Mouse (Mus musculus): ENCODE measurements around the gene Qars. TPM values are rescaled to one million over a fixed set of nuclear protein-coding genes. Genes with fewer than 3 reads are reported as not detected.
A peak's percentile ranks its signal among the peaks of the same experiment; 100 is the strongest.

Gene Qars
- 100 to 1,000 TPM; 132 to 223 TPM for polyA plus RNA-seq (2017; shearing (Covaris generic))

GRCm38 (mm10) chr9:108507619-108508434 lies at the start of gene Qars:
Gene Qars, plus strand, starts transcription at chr9:108507706.
- peak; percentile 100 for ATAC-seq

DNA sequence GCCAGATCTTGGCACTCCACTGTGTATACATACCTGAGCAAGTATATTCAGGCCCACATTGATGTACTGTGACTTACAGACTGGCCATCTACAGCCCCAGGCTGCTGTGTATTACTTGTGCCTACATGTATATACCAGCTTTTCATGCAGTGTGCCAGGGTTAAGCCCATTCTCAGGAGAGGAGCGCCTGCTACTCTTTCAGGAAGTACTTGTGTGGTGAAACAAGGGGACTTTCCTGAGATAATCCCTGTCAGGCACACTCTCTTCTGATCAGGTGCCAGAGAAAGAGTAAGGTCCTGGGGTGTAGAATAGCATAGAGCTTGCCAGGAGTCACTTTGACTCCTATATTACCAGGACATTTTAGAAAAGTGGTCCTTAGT lies 47.6 kb upstream of the Qars start:
- peak; percentile 54 for ATAC-seq

- ATAC-seq = peak; percentile 98
These were observed 47.0 kb upstream of the Qars start, which contains the start of gene Ccdc71 for GRCm38 (mm10) chr9:108460319-108461178. Gene Ccdc71, plus strand, starts transcription at chr9:108460527.

GRCm38 (mm10) chr9:108461181-108461631 lies 46.3 kb upstream of the Qars start, which contains the start of gene Klhdc8b:
Gene Klhdc8b, minus strand, starts transcription at chr9:108461581.
- ATAC-seq = no peak

DNA sequence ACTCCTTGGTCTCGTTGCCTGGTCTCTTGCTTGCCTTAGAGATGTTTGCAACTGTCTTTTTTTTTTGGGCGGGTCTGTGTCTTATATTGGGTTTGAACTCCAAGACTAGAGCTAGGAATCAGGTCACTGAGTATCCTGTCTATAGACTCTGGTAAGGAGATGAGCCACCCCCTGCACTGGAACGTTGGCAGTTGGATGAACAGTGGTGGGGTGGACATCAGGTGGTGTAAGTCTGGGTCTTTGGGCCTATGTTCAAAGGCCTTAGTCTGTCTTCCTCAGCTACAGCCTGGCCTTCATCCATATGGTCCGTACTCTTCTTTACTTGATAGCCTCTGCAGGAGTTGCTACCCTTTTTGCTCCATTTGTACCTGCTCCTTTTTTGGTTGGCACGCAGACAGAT lies 45.8 kb upstream of the Qars start:
- ATAC-seq = no peak

DNA sequence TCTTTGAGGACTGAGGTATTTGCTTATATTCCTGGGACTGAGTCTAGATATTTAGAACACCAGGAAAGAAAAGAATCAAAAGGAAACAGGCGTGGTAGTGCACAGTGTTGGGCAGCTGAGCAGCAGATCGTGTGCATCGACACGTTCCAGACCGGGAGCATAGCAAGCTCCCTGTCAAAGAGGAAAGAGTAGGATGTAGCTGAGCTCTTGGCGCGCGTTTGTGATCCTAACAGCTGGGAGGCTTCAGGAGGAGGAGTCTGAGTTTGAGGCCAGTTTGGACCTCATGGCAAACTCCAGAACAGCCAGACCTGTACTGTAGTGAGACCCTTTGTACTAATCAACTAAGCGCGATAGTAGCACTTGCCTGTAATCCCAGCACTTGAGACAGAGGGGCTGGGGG lies 45.3 kb upstream of the Qars start:
- no peak for ATAC-seq

DNA sequence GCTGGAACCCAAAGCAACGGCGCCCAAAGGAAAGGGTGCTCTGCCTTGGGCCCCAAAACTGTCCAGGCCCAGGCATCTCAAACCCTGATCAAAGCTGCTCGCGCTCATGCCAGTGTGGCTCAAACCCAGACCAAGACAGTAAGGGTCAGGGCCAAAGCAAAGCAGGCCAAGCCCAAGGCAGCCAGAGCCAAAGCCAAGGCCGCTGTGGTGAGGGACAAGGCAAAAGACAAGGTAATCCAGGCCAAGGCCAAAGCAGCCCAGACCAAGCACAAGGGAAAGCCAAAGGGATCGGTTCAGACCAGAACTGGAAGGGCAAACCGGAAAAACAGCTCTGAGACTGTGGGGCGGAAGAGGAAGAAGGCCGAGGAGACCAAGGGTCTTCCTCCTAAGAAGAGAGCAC lies 43.8 kb upstream of the Qars start:
- ATAC-seq = no peak

- ATAC-seq = no peak
These were observed 41.3 kb upstream of the Qars start for GRCm38 (mm10) chr9:108466219-108466618.

- ATAC-seq = no peak
These were observed 38.1 kb upstream of the Qars start for GRCm38 (mm10) chr9:108469430-108469829.

GRCm38 (mm10) chr9:108469845-108470244 lies 37.7 kb upstream of the Qars start:
- no peak for ATAC-seq

GRCm38 (mm10) chr9:108474528-108474927 lies 33.0 kb upstream of the Qars start:
- no peak for ATAC-seq

GRCm38 (mm10) chr9:108478638-108479156 lies 28.8 kb upstream of the Qars start:
- no peak for ATAC-seq

- no peak for ATAC-seq
These were observed 28.3 kb upstream of the Qars start for GRCm38 (mm10) chr9:108479241-108479640.

DNA sequence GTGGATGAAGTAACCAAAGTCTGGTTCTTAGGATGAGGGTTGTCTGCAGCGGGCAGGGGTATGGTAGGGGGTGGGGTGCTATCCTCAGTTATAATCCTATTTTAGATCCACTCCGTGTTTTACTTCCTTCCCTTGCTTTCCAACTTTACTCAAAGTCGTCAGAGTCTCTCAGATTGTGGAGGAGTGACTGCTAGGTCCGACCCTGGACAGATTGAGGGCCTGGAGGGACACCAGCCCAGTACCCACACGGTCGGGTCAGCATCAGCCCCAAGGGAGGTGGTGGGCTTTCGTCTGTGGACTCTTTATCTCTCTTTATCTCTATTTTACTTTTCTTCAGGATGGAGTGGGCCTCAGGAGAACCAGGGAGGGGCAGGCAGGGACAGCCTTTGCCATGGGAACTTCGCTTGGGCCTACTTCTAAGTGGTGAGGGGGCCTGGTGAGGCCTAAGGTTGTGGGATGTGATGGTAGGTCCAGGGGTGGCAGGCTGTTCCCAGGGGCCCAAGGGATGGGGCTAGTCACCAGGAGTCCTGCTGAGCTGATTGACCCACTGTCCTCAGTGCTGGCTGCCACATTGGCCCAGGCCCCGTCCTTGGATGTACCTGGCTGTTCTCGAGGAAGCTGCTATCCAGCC lies 27.7 kb upstream of the Qars start, which contains the start of gene Lamb2:
Lamb2 (plus strand) TSS at position 16 of the 631 bp plus-strand sequence.
- ATAC-seq = no peak

DNA sequence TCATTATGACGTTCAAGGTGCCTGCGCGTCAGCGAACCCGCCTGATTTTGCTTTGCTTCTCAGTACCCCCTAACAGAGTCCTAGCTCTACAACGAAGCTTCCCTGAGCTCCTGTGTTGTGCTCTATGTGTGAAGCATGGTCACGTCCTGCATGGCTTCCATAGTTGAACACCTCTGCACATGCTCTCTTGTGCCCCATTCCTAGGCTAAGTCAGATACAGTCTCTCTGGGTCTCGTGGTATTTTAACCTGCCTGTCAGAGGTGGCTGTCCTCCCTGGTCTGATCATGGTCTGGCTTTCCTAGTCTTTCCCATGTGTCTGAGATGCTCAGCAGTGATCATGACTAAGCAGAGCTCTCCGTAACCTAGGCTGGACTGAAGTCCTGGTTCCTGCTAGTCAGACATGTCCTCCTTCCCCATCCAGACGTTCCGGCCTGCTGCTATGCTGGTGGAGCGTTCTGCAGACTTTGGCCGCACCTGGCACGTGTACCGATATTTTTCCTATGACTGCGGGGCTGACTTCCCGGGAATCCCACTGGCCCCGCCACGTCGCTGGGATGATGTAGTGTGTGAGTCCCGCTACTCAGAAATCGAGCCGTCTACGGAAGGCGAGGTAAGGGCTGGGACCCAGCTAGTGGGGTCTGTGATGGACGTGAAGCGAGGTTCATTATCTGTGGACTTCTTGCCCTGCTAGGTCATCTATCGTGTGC lies 26.5 kb upstream of the Qars start:
- no peak for ATAC-seq

- no peak for ATAC-seq
These were observed 25.8 kb upstream of the Qars start for GRCm38 (mm10) chr9:108481520-108482210.

- no peak for ATAC-seq
These were observed 24.3 kb upstream of the Qars start for GRCm38 (mm10) chr9:108483051-108483790.

DNA sequence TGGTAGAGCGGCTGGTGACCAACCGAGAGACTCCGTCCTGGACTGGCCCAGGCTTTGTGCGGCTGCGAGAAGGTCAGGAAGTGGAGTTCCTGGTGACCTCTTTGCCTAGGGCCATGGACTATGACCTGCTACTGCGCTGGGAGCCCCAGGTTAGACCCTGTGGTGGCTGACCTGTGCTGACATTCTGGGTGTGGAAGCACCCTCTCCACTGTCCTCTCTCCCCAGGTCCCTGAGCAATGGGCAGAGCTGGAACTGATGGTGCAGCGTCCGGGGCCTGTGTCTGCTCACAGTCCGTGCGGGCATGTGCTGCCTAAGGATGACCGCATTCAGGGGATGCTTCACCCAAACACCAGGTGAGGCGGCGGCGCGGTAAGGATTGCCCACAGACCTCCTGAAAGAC lies 23.5 kb upstream of the Qars start:
- ATAC-seq = no peak

DNA sequence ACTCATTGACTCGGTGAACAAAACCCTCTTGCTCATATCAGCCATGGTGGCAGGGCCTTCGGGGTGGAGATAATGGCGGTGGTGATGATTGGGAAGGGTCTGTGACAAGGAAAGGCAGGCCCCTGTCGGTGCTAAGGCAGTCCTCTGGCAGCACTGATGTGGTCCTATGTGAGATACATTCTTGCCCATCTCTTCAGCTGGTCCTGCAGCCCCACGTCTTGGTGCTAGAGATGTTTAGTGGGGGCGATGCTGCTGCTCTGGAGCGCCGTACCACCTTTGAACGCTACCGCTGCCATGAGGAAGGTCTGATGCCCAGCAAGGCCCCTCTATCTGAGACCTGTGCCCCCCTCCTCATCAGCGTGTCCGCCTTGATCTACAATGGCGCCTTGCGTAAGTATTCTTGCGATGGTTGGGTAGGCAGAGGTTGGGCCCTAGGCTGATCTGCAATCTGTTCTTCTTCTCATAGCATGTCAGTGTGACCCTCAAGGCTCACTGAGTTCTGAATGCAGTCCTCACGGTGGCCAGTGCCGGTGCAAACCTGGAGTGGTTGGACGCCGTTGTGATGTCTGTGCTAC lies 22.1 kb upstream of the Qars start:
- no peak for ATAC-seq

DNA sequence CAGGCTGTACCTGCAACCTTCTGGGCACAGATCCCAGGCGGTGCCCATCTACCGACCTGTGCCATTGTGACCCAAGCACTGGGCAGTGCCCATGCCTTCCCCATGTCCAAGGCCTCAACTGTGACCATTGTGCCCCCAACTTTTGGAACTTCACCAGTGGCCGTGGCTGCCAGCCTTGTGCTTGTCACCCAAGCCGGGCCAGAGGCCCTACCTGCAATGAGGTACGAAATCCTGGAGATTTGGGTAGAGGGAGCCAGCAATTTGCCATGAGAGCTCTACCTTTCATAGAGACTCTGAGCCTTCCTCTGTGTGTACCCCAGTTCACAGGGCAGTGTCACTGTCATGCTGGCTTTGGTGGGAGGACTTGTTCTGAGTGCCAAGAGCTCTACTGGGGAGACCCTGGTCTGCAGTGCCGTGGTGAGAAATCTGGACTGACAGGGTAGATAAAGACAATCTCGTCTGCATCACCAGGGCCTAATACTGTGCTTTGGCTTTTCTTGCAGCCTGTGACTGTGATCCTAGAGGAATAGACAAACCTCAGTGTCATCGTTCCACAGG lies 20.5 kb upstream of the Qars start:
- no peak for ATAC-seq
